Mouse (Mus musculus) hindbrain, embryonic 16.5 days (tissue): ENCODE results near the gene Shisal2b. TPM values are rescaled to one million over a fixed set of nuclear protein-coding genes. Genes with fewer than 3 reads are reported as not detected.
"Not testable (repeated sequence)": the region's sequence is repeated elsewhere in the genome, so short reads cannot be mapped to it uniquely, and the experiment has no call there.

Experiments
- ATAC-seq: fragments of 200-750 bp; cut with Nextera tagmentation; 2 replicates; pipeline ENCODE4 v1.8.0; 2017; ENCODE audit warnings: moderate TSS enrichment, moderate library complexity
- H3K27ac ChIP-seq: fragments of 300-500 bp; sonication (generic); 2 replicates; pipeline ENCODE4 v1.5.1; 2014; ENCODE audit warnings: low read depth, mild to moderate bottlenecking, control low read depth, low read length, moderate library complexity
- H3K27me3 ChIP-seq: fragments of 300-500 bp; sonication (generic); replicated peaks from 2 replicates; pipeline ENCODE4 v1.6.1; 2014; ENCODE audit warnings: low read length; ENCODE audit not compliant: control insufficient read depth, insufficient read depth
- H3K36me3 ChIP-seq: fragments of 300-500 bp; sonication (generic); 2 replicates; pipeline ENCODE4 v1.6.1; 2014; ENCODE audit warnings: mild to moderate bottlenecking, low read length, moderate library complexity, mixed read lengths; ENCODE audit not compliant: control insufficient read depth, insufficient read depth
- H3K4me1 ChIP-seq: fragments of 300-500 bp; sonication (generic); 2 replicates; pipeline ENCODE4 v1.6.1; 2014; ENCODE audit warnings: low read depth, low read length; ENCODE audit not compliant: control insufficient read depth, insufficient read depth
- H3K4me2 ChIP-seq: fragments of 300-500 bp; sonication (generic); 2 replicates; pipeline ENCODE4 v1.6.1; 2014; ENCODE audit warnings: mild to moderate bottlenecking, low read length, control low read depth, moderate library complexity
- H3K4me3 ChIP-seq: fragments of 300-500 bp; sonication (generic); 2 replicates; pipeline ENCODE4 v1.5.1; 2014; ENCODE audit warnings: mild to moderate bottlenecking, low read length, control low read depth, moderate library complexity
- H3K9ac ChIP-seq: fragments of 300-500 bp; sonication (generic); 2 replicates; pipeline ENCODE4 v1.6.1; 2014; ENCODE audit warnings: low read depth, mild to moderate bottlenecking, control low read depth, low read length, moderate library complexity
- H3K9me3 ChIP-seq: fragments of 300-500 bp; sonication (generic); 2 replicates; pipeline ENCODE4 v1.6.1; 2014; ENCODE audit warnings: mild to moderate bottlenecking, low read length, moderate library complexity; ENCODE audit not compliant: control insufficient read depth
- WGBS: fragments of 180-500 bp; shearing (Covaris S2); extraction: QIAGEN DNeasy Blood & Tissue Kit; methylation state at CpG from one replicate; pipeline ENCODE4 v1.1.7; 2014; 5-methylcytosine and 5-hydroxymethylcytosine counted together
- polyA plus RNA-seq: library from polyadenylated mRNA; unstranded; fragments of >200 nt; fragmentation: Nextera tagmentation; extraction: Ambion mirVana; gene quantifications from 2 replicates; pipeline ENCODE4 v1.2.1, GENCODE M21; 2015

The Shisal2b gene
- polyA plus RNA-seq: 2.3 and 2.6 TPM in 2 replicates

GRCm38 (mm10) chr13:104863127-104863979, at the start of gene Shisal2b:
Shisal2b (minus strand) TSS chr13:104863893.
- Histone ChIP-seq H3K4me1 (no peaks in the 10 kb centered on the region), H3K36me3 (no peaks in the 10 kb centered on the region), H3K27ac (no peak within 1 kb of the TSS), H3K27me3 (no peaks in the 10 kb centered on the region), H3K9me3 (peaks cover 5% of the 10 kb centered on the region; the same call in 1 of the 2 replicates), H3K4me2 (peak within 1 kb of the TSS; percentile 99), H3K4me3 (peak within 1 kb of the TSS; percentile 58), H3K9ac (peak within 1 kb of the TSS; percentile 74)
- ATAC-seq: peak; percentile 94
- WGBS: 2% methylated on average over 38 of the region's 38 CpGs

DNA sequence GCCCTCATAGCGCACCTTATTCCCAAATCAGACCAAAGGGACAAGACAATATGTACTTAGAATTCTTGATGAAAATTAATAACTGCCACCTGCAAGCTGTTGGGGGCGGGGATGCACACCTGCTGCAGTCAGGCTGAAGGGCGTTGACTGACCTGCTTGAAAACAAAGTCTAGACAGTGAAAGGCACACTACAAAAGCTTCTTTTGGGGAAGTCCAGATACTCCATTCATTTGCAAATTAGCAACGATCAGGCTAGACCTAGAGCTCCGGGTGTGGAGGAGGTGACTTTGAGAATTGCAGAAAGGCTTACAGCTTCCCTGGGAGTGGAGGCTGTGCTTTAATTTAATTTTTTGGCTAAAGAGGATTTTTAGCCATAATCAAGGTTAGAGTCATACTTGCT, 47.9 kb upstream of the Shisal2b start:
- H3K4me2 ChIP-seq, H3K4me3 ChIP-seq, H3K27me3 ChIP-seq, H3K36me3 ChIP-seq, ATAC-seq, H3K4me1 ChIP-seq, H3K9me3 ChIP-seq, H3K27ac ChIP-seq, H3K9ac ChIP-seq: not testable (repeated sequence)
- WGBS: 45% methylated on average over 5 of the region's 5 CpGs

DNA sequence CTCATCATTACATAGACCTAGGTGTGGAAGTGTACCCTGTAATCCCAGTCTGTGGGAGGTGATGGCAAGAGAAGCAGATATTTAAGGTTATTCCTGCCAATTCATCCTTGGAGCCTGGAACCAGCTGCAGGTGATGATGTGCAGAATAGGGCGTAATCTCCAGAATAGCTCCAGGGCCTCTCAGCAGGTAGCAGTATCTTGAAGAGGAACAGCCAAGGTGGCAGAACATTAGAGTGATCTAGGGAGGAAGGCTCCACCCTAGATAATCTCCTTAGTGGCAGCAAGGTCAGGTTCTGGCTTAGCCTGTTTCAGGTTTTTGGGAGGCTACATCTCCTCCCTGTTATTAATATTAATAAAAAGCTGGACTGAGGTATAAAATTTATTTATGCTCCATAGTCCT, 47.3 kb upstream of the Shisal2b start:
- H3K4me2 ChIP-seq, ATAC-seq, H3K4me3 ChIP-seq, H3K36me3 ChIP-seq, H3K4me1 ChIP-seq, H3K9me3 ChIP-seq, H3K27ac ChIP-seq, H3K9ac ChIP-seq, H3K27me3 ChIP-seq: not testable (repeated sequence)
- 92% methylated on average over 1 of the region's 1 CpGs for WGBS

DNA sequence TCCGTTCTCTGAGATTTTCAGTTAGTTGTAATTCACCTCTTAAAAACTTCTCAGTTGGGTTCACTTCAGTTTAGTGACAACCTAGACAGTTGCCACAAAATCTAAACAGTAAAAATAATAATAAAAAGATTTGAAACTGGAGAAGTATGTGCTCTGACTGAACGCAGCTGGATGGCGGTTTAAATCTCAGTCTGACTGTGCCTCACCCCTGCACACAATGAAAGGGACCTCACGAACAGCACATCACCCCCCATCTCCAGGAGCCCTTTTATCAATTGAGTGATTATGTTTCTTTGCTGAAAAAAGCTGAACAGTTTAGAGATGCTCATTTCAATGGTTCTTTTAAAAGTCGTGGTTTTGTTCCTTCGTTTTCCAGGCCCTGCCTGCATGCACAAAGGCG, 45.0 kb upstream of the Shisal2b start:
- WGBS: 53% methylated on average over 7 of the region's 7 CpGs

GRCm38 (mm10) chr13:104894771-104895170, 31.1 kb upstream of the Shisal2b start:
- Histone ChIP-seq H3K4me2 (no peak overlapping the region), H3K27ac (no peak overlapping the region), H3K36me3 (no peaks in the 10 kb centered on the region), H3K4me1 (no peaks in the 10 kb centered on the region), H3K4me3 (no peak overlapping the region), H3K27me3 (no peaks in the 10 kb centered on the region), H3K9ac (no peak overlapping the region), H3K9me3 (no peaks in the 10 kb centered on the region)
- 88% methylated on average over 1 of the region's 1 CpGs for WGBS
- ATAC-seq: no peak

More for the DNA sequence above, 45.0 kb upstream of the Shisal2b start:
- Histone ChIP-seq H3K4me1 (no peaks in the 10 kb centered on the region), H3K9me3 (no peaks in the 10 kb centered on the region), H3K27ac (no peak overlapping the region), H3K27me3 (no peaks in the 10 kb centered on the region), H3K36me3 (no peaks in the 10 kb centered on the region), H3K4me3 (no peak overlapping the region), H3K9ac (no peak overlapping the region), H3K4me2 (no peak overlapping the region)
- ATAC-seq: no peak

- WGBS: 72% methylated on average over 4 of the region's 4 CpGs
- no peak overlapping the region for H3K4me3 ChIP-seq
- no peak overlapping the region for H3K4me2 ChIP-seq
- no peak overlapping the region for H3K27ac ChIP-seq
- H3K27me3 ChIP-seq: no peaks in the 10 kb centered on the region
- ATAC-seq: no peak
- no peak overlapping the region for H3K9ac ChIP-seq
- H3K9me3 ChIP-seq: no peaks in the 10 kb centered on the region
- H3K36me3 ChIP-seq: no peaks in the 10 kb centered on the region
- H3K4me1 ChIP-seq: no peaks in the 10 kb centered on the region
Measured at GRCm38 (mm10) chr13:104892337-104892736, 28.6 kb upstream of the Shisal2b start.

- no peak for ATAC-seq
- H3K27me3 ChIP-seq: no peaks in the 10 kb centered on the region
- 84% methylated on average over 8 of the region's 8 CpGs for WGBS
- H3K36me3 ChIP-seq: no peaks in the 10 kb centered on the region
- H3K4me2 ChIP-seq: no peak overlapping the region
- H3K9ac ChIP-seq: no peak overlapping the region
- H3K4me3 ChIP-seq: no peak overlapping the region
- H3K27ac ChIP-seq: no peak overlapping the region
- H3K9me3 ChIP-seq: no peaks in the 10 kb centered on the region
- H3K4me1 ChIP-seq: no peaks in the 10 kb centered on the region
Measured at GRCm38 (mm10) chr13:104886308-104887032, 22.8 kb upstream of the Shisal2b start.

GRCm38 (mm10) chr13:104883566-104884249, 20.0 kb upstream of the Shisal2b start:
- no peak overlapping the region for H3K9ac ChIP-seq
- 39% methylated on average over 16 of the region's 16 CpGs for WGBS
- no peak for ATAC-seq
- no peaks in the 10 kb centered on the region for H3K9me3 ChIP-seq
- H3K4me1 ChIP-seq: no peaks in the 10 kb centered on the region
- H3K27me3 ChIP-seq: no peaks in the 10 kb centered on the region
- H3K4me2 ChIP-seq: no peak overlapping the region
- no peak overlapping the region for H3K4me3 ChIP-seq
- H3K36me3 ChIP-seq: no peaks in the 10 kb centered on the region
- H3K27ac ChIP-seq: no peak overlapping the region

DNA sequence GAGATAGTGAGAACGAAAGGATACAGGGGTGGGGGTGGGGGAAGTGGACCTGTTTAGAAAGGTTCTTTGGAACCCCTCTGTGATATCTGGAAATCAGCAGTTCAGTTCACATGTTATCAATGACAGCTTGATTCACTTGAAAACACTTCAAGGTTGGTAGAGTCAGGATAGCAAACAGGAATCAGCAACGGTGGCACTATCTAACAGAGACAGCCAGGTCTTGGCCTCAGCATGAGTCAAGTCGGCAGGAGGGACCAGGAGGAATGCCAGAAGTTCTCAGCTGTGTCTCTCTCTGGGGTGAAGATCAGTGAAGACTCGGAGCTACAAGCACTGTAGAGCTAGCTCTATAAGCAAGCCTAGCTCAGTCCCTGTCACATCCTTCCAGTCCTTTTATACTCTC, 14.8 kb upstream of the Shisal2b start:
- H3K36me3 ChIP-seq: no peaks in the 10 kb centered on the region
- H3K27ac ChIP-seq: no peak overlapping the region
- ATAC-seq: no peak
- H3K9ac ChIP-seq: no peak overlapping the region
- no peaks in the 10 kb centered on the region for H3K9me3 ChIP-seq
- WGBS: 80% methylated on average over 4 of the region's 4 CpGs
- no peak overlapping the region for H3K4me3 ChIP-seq
- H3K4me1 ChIP-seq: no peaks in the 10 kb centered on the region
- H3K27me3 ChIP-seq: no peaks in the 10 kb centered on the region
- no peak overlapping the region for H3K4me2 ChIP-seq
